Mouse (Mus musculus): ENCODE measurements around the gene Fbxo8.

- TF ChIP-seq CTCF (IDR thresholded peaks at IDR 0.05; ENCODE audit: low read depth) = no peak
- no peak for TF ChIP-seq EP300 (IDR thresholded peaks at IDR 0.05; ENCODE audit: low read depth)
Measured at GRCm38 (mm10) chr8:56582841-56583240, 32.0 kb downstream of the Fbxo8 start.

Measured in liver, embryonic 14.5 days (tissue).